Mouse (Mus musculus) CD4-positive naive resting alpha-beta T cell, adult 57 days (primary cell): ENCODE results near the gene Rap1b. TPM values are rescaled to one million over a fixed set of nuclear protein-coding genes. Genes with fewer than 3 reads are reported as not detected.

Experiments
- total RNA-seq: library from RNA; stranded (reverse); gene quantifications from one replicate; pipeline ENCODE4 v1.2.4, GENCODE M21; 2023

Rap1b gene
- total RNA-seq = 435 TPM

DNA sequence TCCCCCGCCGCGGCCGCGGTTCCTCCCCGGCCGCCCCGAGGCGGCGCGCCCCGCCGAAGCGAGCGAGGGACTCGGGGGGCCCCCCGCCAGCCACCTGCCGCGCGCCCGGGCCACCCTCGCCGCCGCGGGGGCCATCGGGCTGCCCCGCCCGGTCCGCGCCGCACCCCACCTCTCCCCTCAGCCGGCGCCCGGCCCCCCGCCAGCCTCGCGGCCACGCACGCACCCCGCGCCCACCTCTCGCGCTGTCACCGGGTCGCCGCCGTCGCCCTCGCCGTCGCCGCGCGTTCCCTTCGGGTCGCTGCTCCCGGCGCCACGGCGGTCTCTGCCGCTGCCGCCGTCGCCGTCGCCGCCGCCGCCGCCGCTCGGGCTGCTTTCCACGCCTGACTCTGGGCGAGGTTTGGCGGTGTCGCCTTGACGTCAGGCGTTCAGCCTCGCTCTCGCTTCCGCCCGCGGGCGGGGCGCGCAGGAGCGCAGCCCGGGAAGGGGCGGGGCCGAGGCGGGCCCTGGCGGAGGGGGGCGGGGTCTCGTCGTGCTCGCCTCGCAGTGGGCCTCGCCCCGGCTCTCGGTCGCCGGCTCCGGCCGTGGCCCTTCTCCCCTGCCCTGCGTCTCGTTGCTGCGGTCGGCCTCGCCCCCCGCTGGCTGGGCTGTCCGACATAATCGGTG, at the start of gene Rap1b:
Gene Rap1b, minus strand, starts transcription at position 439 of the 663 bp plus-strand sequence.

DNA sequence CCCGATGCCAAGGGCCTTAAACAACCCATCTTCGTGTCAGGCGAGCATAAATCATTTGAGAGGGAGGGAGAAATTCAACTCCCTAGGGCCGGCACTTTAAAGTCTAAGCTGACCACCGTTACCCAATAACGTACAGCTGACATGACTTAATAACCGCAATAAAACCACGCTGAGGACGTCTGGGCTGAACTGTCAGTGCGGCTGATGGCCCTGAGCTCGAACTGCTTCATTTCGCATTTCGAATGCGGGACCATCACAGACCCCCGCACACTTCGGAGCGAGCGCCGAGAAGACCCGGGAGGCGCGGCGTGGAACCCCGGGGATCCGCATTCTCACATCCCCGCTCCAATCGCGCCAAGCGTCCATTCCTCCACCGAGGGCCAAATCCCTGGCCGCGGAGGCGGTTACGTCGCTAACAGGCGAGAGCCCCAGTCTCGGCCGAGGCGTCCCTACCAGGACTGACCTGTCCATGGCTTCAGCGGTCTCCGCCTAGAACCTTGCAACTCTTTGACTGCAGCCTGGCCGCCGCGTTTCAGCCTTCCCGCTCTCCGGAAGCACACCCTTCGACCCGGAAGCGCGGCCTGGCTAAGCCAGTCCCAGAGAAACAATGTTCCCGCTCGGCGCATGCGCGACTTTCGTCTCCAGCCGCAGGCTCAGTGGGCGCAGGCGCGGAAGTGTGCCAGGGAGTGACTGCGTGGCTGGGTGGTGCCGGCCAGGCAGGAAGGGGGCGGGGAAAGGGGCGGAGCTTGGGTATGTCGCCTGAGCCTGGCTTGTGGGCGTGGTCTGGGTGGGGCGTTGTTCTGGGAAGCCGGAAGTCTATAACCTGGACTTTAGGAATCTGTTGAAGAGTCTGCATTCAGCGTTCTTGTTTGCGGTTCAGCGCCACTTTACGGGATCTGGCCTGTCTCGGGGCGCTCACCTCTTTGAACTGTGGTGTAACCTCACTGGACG, 53.4 kb downstream of the Rap1b start, which contains the start of gene Nup107:
Gene Nup107, minus strand, starts transcription at position 565 of the 951 bp plus-strand sequence.

Other genes starting within 250 kb of the Rap1b start
- 19.9 TPM for gene Cpm, start 216.5 kb downstream of the Rap1b start, total RNA-seq
- 156 TPM for gene Mdm2, start 135.3 kb downstream of the Rap1b start, total RNA-seq
- gene Slc35e3, start 99.7 kb downstream of the Rap1b start, total RNA-seq = 5.4 TPM
- 33.1 TPM for gene Nup107, start 53.3 kb downstream of the Rap1b start, total RNA-seq